Mouse (Mus musculus): Measurements from ENCODE around the gene Tbx1. TPM values are rescaled to one million over a fixed set of nuclear protein-coding genes. Genes with fewer than 3 reads are reported as not detected.

Tbx1 gene
- polyA plus RNA-seq, 1 experiment = not detected

- H3K36me3 ChIP-seq (ENCODE audit: control insufficient read depth, insufficient read depth, low read length, poor library complexity, severe bottlenecking) = no peaks in the 10 kb centered on the region
- H3K27ac ChIP-seq (ENCODE audit: insufficient read depth, low read length) = no peak overlapping the region
- H3K4me3 ChIP-seq (ENCODE audit: low read depth, low read length) = peak overlapping the region; percentile 68
- H3K9me3 ChIP-seq (replicated peaks; ENCODE audit: control insufficient read depth, insufficient read depth, low read length, poor library complexity, severe bottlenecking) = no peaks in the 10 kb centered on the region
- H3K27me3 ChIP-seq (ENCODE audit: control insufficient read depth, insufficient read depth, low read length, poor library complexity, severe bottlenecking) = peaks cover 5% of the 10 kb centered on the region; the same call in 1 of the 2 replicates
- H3K9ac ChIP-seq (ENCODE audit: low read depth, poor library complexity, severe bottlenecking) = no peak overlapping the region
- TF ChIP-seq POLR2A (IDR thresholded peaks at IDR 0.05; ENCODE audit: insufficient read depth, low read length) = no peak
- TF ChIP-seq CTCF (IDR thresholded peaks at IDR 0.05; ENCODE audit: low read depth, low read length) = no peak
- TF ChIP-seq EP300 (IDR thresholded peaks at IDR 0.05; ENCODE audit: insufficient read depth, low read depth, low read length) = no peak
- no peaks in the 10 kb centered on the region for H3K4me1 ChIP-seq (ENCODE audit: control insufficient read depth, insufficient read depth, low read length)
Observed at GRCm38 (mm10) chr16:18620201-18620600, 29.7 kb upstream of the Tbx1 start.

- TF ChIP-seq POLR2A (IDR thresholded peaks at IDR 0.05; ENCODE audit: insufficient read depth, low read length) = no peak
- no peak for TF ChIP-seq EP300 (IDR thresholded peaks at IDR 0.05; ENCODE audit: insufficient read depth, low read depth, low read length)
- no peak for TF ChIP-seq CTCF (IDR thresholded peaks at IDR 0.05; ENCODE audit: low read depth, low read length)
- H3K9ac ChIP-seq (ENCODE audit: low read depth, poor library complexity, severe bottlenecking) = no peak overlapping the region
- H3K9me3 ChIP-seq (replicated peaks; ENCODE audit: control insufficient read depth, insufficient read depth, low read length, poor library complexity, severe bottlenecking) = no peaks in the 10 kb centered on the region
- no peaks in the 10 kb centered on the region for H3K4me1 ChIP-seq (ENCODE audit: control insufficient read depth, insufficient read depth, low read length)
- peaks cover 5% of the 10 kb centered on the region; the same call in 1 of the 2 replicates for H3K27me3 ChIP-seq (ENCODE audit: control insufficient read depth, insufficient read depth, low read length, poor library complexity, severe bottlenecking)
- no peak overlapping the region for H3K4me3 ChIP-seq (ENCODE audit: low read depth, low read length)
- no peaks in the 10 kb centered on the region for H3K36me3 ChIP-seq (ENCODE audit: control insufficient read depth, insufficient read depth, low read length, poor library complexity, severe bottlenecking)
- no peak overlapping the region for H3K27ac ChIP-seq (ENCODE audit: insufficient read depth, low read length)
Observed at GRCm38 (mm10) chr16:18619110-18619509, 28.6 kb upstream of the Tbx1 start.

- Histone ChIP-seq H3K36me3 (ENCODE audit: control insufficient read depth, insufficient read depth, low read length, poor library complexity, severe bottlenecking) (no peaks in the 10 kb centered on the region), H3K27me3 (ENCODE audit: control insufficient read depth, insufficient read depth, low read length, poor library complexity, severe bottlenecking) (peaks cover 5% of the 10 kb centered on the region; the same call in 1 of the 2 replicates), H3K9ac (ENCODE audit: low read depth, poor library complexity, severe bottlenecking) (no peak overlapping the region), H3K4me3 (ENCODE audit: low read depth, low read length) (no peak overlapping the region), H3K27ac (ENCODE audit: insufficient read depth, low read length) (no peak overlapping the region), H3K4me1 (ENCODE audit: control insufficient read depth, insufficient read depth, low read length) (no peaks in the 10 kb centered on the region), H3K9me3 (replicated peaks; ENCODE audit: control insufficient read depth, insufficient read depth, low read length, poor library complexity, severe bottlenecking) (no peaks in the 10 kb centered on the region)
- no peak for TF ChIP-seq EP300 (IDR thresholded peaks at IDR 0.05; ENCODE audit: insufficient read depth, low read depth, low read length)
- TF ChIP-seq POLR2A (IDR thresholded peaks at IDR 0.05; ENCODE audit: insufficient read depth, low read length) = no peak
- no peak for TF ChIP-seq CTCF (IDR thresholded peaks at IDR 0.05; ENCODE audit: low read depth, low read length)
Observed at GRCm38 (mm10) chr16:18618297-18618696, 27.8 kb upstream of the Tbx1 start.

GRCm38 (mm10) chr16:18617370-18618065 is 27.0 kb upstream of the Tbx1 start:
- H3K27me3 ChIP-seq (ENCODE audit: control insufficient read depth, insufficient read depth, low read length, poor library complexity, severe bottlenecking) = peaks cover 5% of the 10 kb centered on the region; the same call in 1 of the 2 replicates
- H3K27ac ChIP-seq (ENCODE audit: insufficient read depth, low read length) = no peak overlapping the region
- no peak overlapping the region for H3K9ac ChIP-seq (ENCODE audit: low read depth, poor library complexity, severe bottlenecking)
- H3K4me1 ChIP-seq (ENCODE audit: control insufficient read depth, insufficient read depth, low read length) = no peaks in the 10 kb centered on the region
- TF ChIP-seq CTCF (IDR thresholded peaks at IDR 0.05; ENCODE audit: low read depth, low read length) (peak; percentile 96), EP300 (IDR thresholded peaks at IDR 0.05; ENCODE audit: insufficient read depth, low read depth, low read length) (0 out of 2 replicates have a peak, but pooled peaks have one; percentile 32), POLR2A (IDR thresholded peaks at IDR 0.05; ENCODE audit: insufficient read depth, low read length) (no peak)
- H3K9me3 ChIP-seq (replicated peaks; ENCODE audit: control insufficient read depth, insufficient read depth, low read length, poor library complexity, severe bottlenecking) = no peaks in the 10 kb centered on the region
- H3K36me3 ChIP-seq (ENCODE audit: control insufficient read depth, insufficient read depth, low read length, poor library complexity, severe bottlenecking) = no peaks in the 10 kb centered on the region
- peak overlapping the region; percentile 60 for H3K4me3 ChIP-seq (ENCODE audit: low read depth, low read length)

- H3K27me3 ChIP-seq (ENCODE audit: control insufficient read depth, insufficient read depth, low read length, poor library complexity, severe bottlenecking) = no peaks in the 10 kb centered on the region
- no peak overlapping the region for H3K4me3 ChIP-seq (ENCODE audit: low read depth, low read length)
- no peaks in the 10 kb centered on the region for H3K4me1 ChIP-seq (ENCODE audit: control insufficient read depth, insufficient read depth, low read length)
Observed at GRCm38 (mm10) chr16:18613301-18613700, 22.8 kb upstream of the Tbx1 start.

GRCm38 (mm10) chr16:18611752-18612151 is 21.3 kb upstream of the Tbx1 start:
- no peak for TF ChIP-seq EP300 (IDR thresholded peaks at IDR 0.05; ENCODE audit: insufficient read depth, low read depth, low read length)
- no peak for TF ChIP-seq CTCF (IDR thresholded peaks at IDR 0.05; ENCODE audit: low read depth, low read length)
- TF ChIP-seq POLR2A (IDR thresholded peaks at IDR 0.05; ENCODE audit: insufficient read depth, low read length) = no peak
- H3K27ac ChIP-seq (ENCODE audit: insufficient read depth, low read length) = no peak overlapping the region
- H3K4me3 ChIP-seq (ENCODE audit: low read depth, low read length) = no peak overlapping the region
- no peak overlapping the region for H3K9ac ChIP-seq (ENCODE audit: low read depth, poor library complexity, severe bottlenecking)
- H3K36me3 ChIP-seq (ENCODE audit: control insufficient read depth, insufficient read depth, low read length, poor library complexity, severe bottlenecking) = no peaks in the 10 kb centered on the region
- no peaks in the 10 kb centered on the region for H3K9me3 ChIP-seq (replicated peaks; ENCODE audit: control insufficient read depth, insufficient read depth, low read length, poor library complexity, severe bottlenecking)
- H3K4me1 ChIP-seq (ENCODE audit: control insufficient read depth, insufficient read depth, low read length) = no peaks in the 10 kb centered on the region
- H3K27me3 ChIP-seq (ENCODE audit: control insufficient read depth, insufficient read depth, low read length, poor library complexity, severe bottlenecking) = no peaks in the 10 kb centered on the region

More at GRCm38 (mm10) chr16:18613301-18613700, 22.8 kb upstream of the Tbx1 start:
- H3K36me3 ChIP-seq (ENCODE audit: control insufficient read depth, insufficient read depth, low read length, poor library complexity, severe bottlenecking) = no peaks in the 10 kb centered on the region
- no peak overlapping the region for H3K27ac ChIP-seq (ENCODE audit: insufficient read depth, low read length)
- no peak overlapping the region for H3K9ac ChIP-seq (ENCODE audit: low read depth, poor library complexity, severe bottlenecking)
- H3K9me3 ChIP-seq (replicated peaks; ENCODE audit: control insufficient read depth, insufficient read depth, low read length, poor library complexity, severe bottlenecking) = no peaks in the 10 kb centered on the region
- TF ChIP-seq EP300 (IDR thresholded peaks at IDR 0.05; ENCODE audit: insufficient read depth, low read depth, low read length) (no peak), POLR2A (IDR thresholded peaks at IDR 0.05; ENCODE audit: insufficient read depth, low read length) (no peak), CTCF (IDR thresholded peaks at IDR 0.05; ENCODE audit: low read depth, low read length) (no peak)
